Mouse (Mus musculus) kidney, adult 2 months (tissue): Measurements from ENCODE around the gene Ywhae.

ENCODE experiments used
- CTCF ChIP-seq: fragments of 200-500 bp; conservative IDR thresholded peaks from 2 replicates; pipeline ENCODE4 v1.5.1; 2011; ENCODE audit warnings: low read depth, mild to moderate bottlenecking, control low read depth, low read length, moderate library complexity, mixed read lengths; ENCODE audit not compliant: insufficient read depth, insufficient read length
- POLR2A ChIP-seq: fragments of 200-500 bp; IDR thresholded peaks from one replicate; pipeline ENCODE4 v1.6.1; 2011; ENCODE audit warnings: low read depth, low read length, control low read depth

GRCm38 (mm10) chr11:75735462-75736252 lies 3.0 kb downstream of the Ywhae start:
- no peak for TF ChIP-seq CTCF
- TF ChIP-seq POLR2A, result no peak
